Mouse (Mus musculus): ENCODE measurements at regions not wholly inside any gene's neighbourhood (a gene's known extent, or its start where the extent isn't known, plus 50 kb on each side); places are given as distances from the start of the nearest gene placed in this dataset.
A peak's percentile ranks its signal among the peaks of the same experiment; 100 is the strongest.

DNA sequence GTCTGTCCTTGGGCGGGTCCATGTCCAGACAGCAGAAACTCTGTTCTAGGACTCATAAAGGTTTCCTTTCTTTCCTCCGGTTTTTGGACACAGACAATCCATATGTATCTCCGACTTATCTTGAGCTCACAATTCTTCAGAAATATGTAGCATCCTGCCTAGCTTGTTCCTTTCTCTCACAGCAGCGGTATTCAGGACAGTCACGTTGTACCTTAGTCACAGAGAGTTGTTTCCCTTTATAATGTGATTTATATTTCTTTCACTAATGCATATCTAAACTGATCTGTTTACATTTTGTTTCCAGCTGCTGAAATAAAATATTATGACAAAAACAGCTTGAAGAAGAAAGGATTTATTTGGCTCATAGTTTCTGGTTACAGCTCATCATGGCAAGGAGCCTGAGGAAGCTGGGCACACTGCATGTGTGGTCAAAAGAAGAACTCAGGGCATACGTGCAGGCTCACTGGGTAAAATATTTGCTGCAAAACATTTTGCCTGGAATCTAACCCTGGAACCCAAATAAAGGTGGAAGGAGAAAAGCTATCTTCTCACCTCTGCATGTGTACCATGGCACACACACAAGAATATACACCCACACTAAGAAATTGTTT is 61.4 kb upstream of the Etv1 start:
- Histone ChIP-seq H3K4me3 (ENCODE audit: low read depth, low read length) (no peak overlapping the region), H3K9me3 (ENCODE audit: control insufficient read depth, low read length) (no peaks in the 10 kb centered on the region), H3K4me2 (ENCODE audit: low read depth, low read length) (no peak overlapping the region), H3K27ac (replicated peaks; ENCODE audit: low read depth, low read length) (no peak overlapping the region), H3K36me3 (ENCODE audit: control insufficient read depth, insufficient read depth, low read length) (no peaks in the 10 kb centered on the region), H3K27me3 (replicated peaks; ENCODE audit: control insufficient read depth, insufficient read depth, low read length) (no peaks in the 10 kb centered on the region), H3K4me1 (ENCODE audit: control insufficient read depth, insufficient read depth, low read length) (no peaks in the 10 kb centered on the region), H3K9ac (ENCODE audit: low read depth, low read length) (no peak overlapping the region)
- no peak for ATAC-seq (ENCODE audit: low read depth)
- 54% methylated on average over 6 of the region's 6 CpGs for WGBS
- DNase-seq (ENCODE audit: low spot score) = peak; percentile 7

Data from embryonic facial prominence, embryonic 14.5 days (tissue).